Mouse (Mus musculus) erythroblast, embryonic 14.5 days (primary cell): ENCODE results near the gene Ccdc65. TPM values are rescaled to one million over a fixed set of nuclear protein-coding genes. Genes with fewer than 3 reads are reported as not detected.

ENCODE experiments used
- H3K27me3 ChIP-seq: 2 replicates; pipeline ENCODE4 v1.6.1; 2012; ENCODE audit warnings: inconsistent platforms; ENCODE audit not compliant: control insufficient read depth
- H3K36me3 ChIP-seq: 2 replicates; pipeline ENCODE4 v1.6.1; 2012; ENCODE audit warnings: mild to moderate bottlenecking, inconsistent platforms; ENCODE audit not compliant: control insufficient read depth
- H3K4me1 ChIP-seq: 2 replicates; pipeline ENCODE4 v1.6.1; 2012; ENCODE audit warnings: inconsistent platforms; ENCODE audit not compliant: control insufficient read depth
- H3K4me3 ChIP-seq: replicated peaks from 2 replicates; pipeline ENCODE3; 2012; ENCODE audit warnings: moderate library complexity, mild to moderate bottlenecking, inconsistent platforms
- H3K9me3 ChIP-seq: 2 replicates; pipeline ENCODE4 v1.6.1; 2012; ENCODE audit warnings: low read length, inconsistent platforms, mixed read lengths; ENCODE audit not compliant: control insufficient read depth
- GATA1 ChIP-seq: IDR thresholded peaks from 2 replicates; pipeline ENCODE4 v1.6.1; 2012; ENCODE audit warnings: low read length, inconsistent platforms, mixed read lengths
- TAL1 ChIP-seq: IDR thresholded peaks from 3 replicates; pipeline ENCODE4 v1.6.1; 2012; ENCODE audit warnings: low read length, inconsistent platforms, mixed read lengths
- polyA plus RNA-seq: library from polyadenylated mRNA; stranded (reverse); fragments of >175 nt; gene quantifications from 2 replicates; pipeline ENCODE4 v1.2.3, GENCODE M21; 2012

Ccdc65 gene
- polyA plus RNA-seq, 1 experiment = not detected

DNA sequence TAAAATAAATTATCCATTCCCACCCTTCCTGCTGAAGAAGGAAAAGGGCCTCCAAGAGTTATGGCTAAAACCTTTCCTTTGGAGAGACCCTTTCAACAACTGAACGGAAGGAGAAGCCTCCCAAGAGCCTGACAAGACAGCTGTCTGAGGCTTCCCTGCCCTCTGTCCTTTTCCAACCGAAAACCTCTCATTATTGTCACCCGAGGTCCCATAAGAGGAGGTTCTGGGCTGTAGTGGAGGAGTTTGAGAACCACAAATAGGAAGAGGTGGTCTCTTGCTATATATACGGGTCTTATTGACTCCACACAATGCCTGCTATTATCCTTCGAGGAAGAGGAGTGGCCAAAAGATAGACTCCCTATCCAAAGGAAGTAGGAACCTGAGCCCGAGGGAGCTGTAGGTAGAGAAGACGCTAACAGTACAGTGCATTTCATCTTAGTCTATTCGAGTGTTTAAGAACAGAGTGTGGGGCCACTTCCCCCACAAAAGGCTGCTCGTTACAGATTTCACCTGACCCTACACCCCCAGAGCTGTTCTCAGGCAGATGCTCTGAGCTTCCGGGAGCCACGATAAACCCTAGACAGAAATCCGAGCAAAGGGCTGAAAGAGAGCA lies 63.9 kb downstream of the Ccdc65 start:
- H3K27me3 ChIP-seq = peaks cover 87% of the 10 kb centered on the region
- H3K9me3 ChIP-seq = peaks cover 6% of the 10 kb centered on the region; the same call in 1 of the 2 replicates
- H3K36me3 ChIP-seq = no peaks in the 10 kb centered on the region
- TF ChIP-seq TAL1 (no peak), GATA1 (no peak)
- H3K4me3 ChIP-seq = peak overlapping the region; percentile 38
- H3K4me1 ChIP-seq = peaks cover 19% of the 10 kb centered on the region

DNA sequence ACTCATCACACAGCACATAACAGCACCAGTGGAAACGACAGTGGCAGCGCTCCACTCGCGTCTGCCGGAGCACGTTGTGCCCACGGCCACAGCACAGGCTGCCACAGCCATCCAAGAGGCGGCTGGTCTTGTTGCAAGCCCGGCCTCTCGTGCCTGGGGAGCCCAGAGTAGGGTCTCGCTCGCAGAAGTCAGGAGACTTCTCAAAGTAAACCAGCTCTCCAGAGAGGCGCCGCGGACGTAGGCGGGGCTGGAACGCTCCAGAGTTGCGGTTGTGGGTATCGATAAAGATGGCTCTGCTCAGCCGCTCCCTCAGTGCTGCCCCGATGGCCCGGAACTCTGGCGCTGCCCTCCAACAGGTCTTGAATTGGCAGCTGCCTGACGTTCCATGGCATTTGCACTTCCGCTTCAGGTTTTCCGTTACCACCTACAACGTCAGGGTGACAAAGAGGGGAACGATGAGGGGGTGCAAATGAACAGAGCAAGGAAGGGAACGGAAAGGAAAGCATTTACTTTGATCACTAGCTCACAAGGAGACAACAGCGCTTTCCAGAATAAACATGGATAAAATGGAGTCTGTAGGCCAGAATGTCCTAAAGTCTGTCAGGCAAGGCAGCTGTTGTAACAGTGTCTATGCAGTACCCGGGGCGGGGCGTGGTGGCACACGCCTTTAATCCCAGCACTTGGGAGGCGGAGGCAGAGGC lies 64.7 kb downstream of the Ccdc65 start:
- Histone ChIP-seq H3K27me3 (peaks cover 94% of the 10 kb centered on the region), H3K4me1 (peaks cover 19% of the 10 kb centered on the region), H3K9me3 (peaks cover 7% of the 10 kb centered on the region; the same call in 1 of the 2 replicates)

More for the DNA sequence above, 64.7 kb downstream of the Ccdc65 start:
- H3K36me3 ChIP-seq = no peaks in the 10 kb centered on the region
- H3K4me3 ChIP-seq = peak overlapping the region; percentile 38
- no peak for TF ChIP-seq GATA1
- no peak for TF ChIP-seq TAL1

Other genes with a start within 250 kb of the Ccdc65 start
- gene OR5BS1P, start 238.3 kb upstream of the Ccdc65 start, polyA plus RNA-seq = not detected in 2 replicates
- gene Lalba, start 225.5 kb upstream of the Ccdc65 start, polyA plus RNA-seq = not detected in 2 replicates
- gene Olfr279, start 215.8 kb upstream of the Ccdc65 start, polyA plus RNA-seq = not detected in 2 replicates
- gene Kansl2, start 173.9 kb upstream of the Ccdc65 start, polyA plus RNA-seq = 2.3 and 2.7 TPM in 2 replicates
- 0.41 and 0.61 TPM in 2 replicates for gene Ccnt1, start 137.3 kb upstream of the Ccdc65 start, polyA plus RNA-seq
- gene 4930415O20Rik, start 137.2 kb upstream of the Ccdc65 start, polyA plus RNA-seq = not detected in 2 replicates
- gene Adcy6, start 98.1 kb upstream of the Ccdc65 start, polyA plus RNA-seq = 1.6 TPM in 2 replicates
- not detected in 2 replicates for gene Cacnb3, start 77.4 kb upstream of the Ccdc65 start, polyA plus RNA-seq
- gene Ddx23, start 45.3 kb upstream of the Ccdc65 start, polyA plus RNA-seq = 7.9 and 8.4 TPM in 2 replicates
- 0.02 TPM in 1 of 2 replicates, not detected in the other for gene Rnd1, start 30.7 kb upstream of the Ccdc65 start, polyA plus RNA-seq
- gene Fkbp11, start 20.0 kb downstream of the Ccdc65 start, polyA plus RNA-seq = 0.06 and 0.19 TPM in 2 replicates
- 0.11 and 0.14 TPM in 2 replicates for gene Arf3, start 55.0 kb downstream of the Ccdc65 start, polyA plus RNA-seq
- not detected in 2 replicates for gene Wnt10b, start 69.9 kb downstream of the Ccdc65 start, polyA plus RNA-seq
- gene Wnt1, start 81.7 kb downstream of the Ccdc65 start, polyA plus RNA-seq = not detected in 2 replicates
- gene Ddn, start 101.3 kb downstream of the Ccdc65 start, polyA plus RNA-seq = 0.01 and 0.02 TPM in 2 replicates
- gene Prkag1, start 123.3 kb downstream of the Ccdc65 start, polyA plus RNA-seq = 54.6 and 55.9 TPM in 2 replicates
- gene Kmt2d, start 163.0 kb downstream of the Ccdc65 start, polyA plus RNA-seq = 1.5 and 2.6 TPM in 2 replicates
- 0.24 and 0.38 TPM in 2 replicates for gene Rhebl1, start 186.3 kb downstream of the Ccdc65 start, polyA plus RNA-seq
- not detected in 2 replicates for gene Dhh, start 190.3 kb downstream of the Ccdc65 start, polyA plus RNA-seq
- 0.37 and 0.59 TPM in 2 replicates for gene Lmbr1l, start 210.0 kb downstream of the Ccdc65 start, polyA plus RNA-seq
- 71.2 and 76.8 TPM in 2 replicates for gene Tuba1b, start 226.4 kb downstream of the Ccdc65 start, polyA plus RNA-seq
- gene Gm49450, start 245.3 kb downstream of the Ccdc65 start, polyA plus RNA-seq = not detected in 2 replicates
- gene Tuba1a, start 245.5 kb downstream of the Ccdc65 start, polyA plus RNA-seq = 4.0 and 13.4 TPM in 2 replicates